Mouse (Mus musculus) heart, postnatal 0 days (tissue): ENCODE measurements around the gene Alg3. TPM values are rescaled to one million over a fixed set of nuclear protein-coding genes. Genes with fewer than 3 reads are reported as not detected.

Source experiments
- ATAC-seq: fragments of 200-750 bp; cut with Nextera tagmentation; 2 replicates; pipeline ENCODE4 v1.8.0; 2017; ENCODE audit warnings: low read depth, moderate number of reproducible peaks, moderate library complexity; ENCODE audit not compliant: insufficient read depth
- DNase-seq: peaks from one replicate; pipeline ENCODE4 v3.0.0-alpha.2; 2016; ENCODE audit warnings: low spot score
- H3K27ac ChIP-seq: fragments of 300-500 bp; sonication (generic); 2 replicates; pipeline ENCODE4 v1.5.1; 2014; ENCODE audit warnings: low read depth, mild to moderate bottlenecking
- H3K27me3 ChIP-seq: fragments of 300-500 bp; sonication (generic); 2 replicates; pipeline ENCODE4 v1.6.1; 2014; ENCODE audit warnings: low read length, mixed read lengths; ENCODE audit not compliant: control insufficient read depth, insufficient read depth
- H3K36me3 ChIP-seq: fragments of 300-500 bp; sonication (generic); replicated peaks from 2 replicates; pipeline ENCODE4 v1.6.1; 2014; ENCODE audit warnings: low read length, mixed read lengths; ENCODE audit not compliant: control insufficient read depth, insufficient read depth
- H3K4me1 ChIP-seq: fragments of 300-500 bp; sonication (generic); 2 replicates; pipeline ENCODE4 v1.6.1; 2014; ENCODE audit warnings: antibody characterized with exemption; ENCODE audit not compliant: control insufficient read depth, insufficient read depth
- H3K4me2 ChIP-seq: fragments of 300-500 bp; sonication (generic); 2 replicates; pipeline ENCODE4 v1.6.1; 2014; ENCODE audit warnings: low read depth, mild to moderate bottlenecking, low read length, moderate library complexity
- H3K4me3 ChIP-seq: fragments of 300-500 bp; sonication (generic); 2 replicates; pipeline ENCODE4 v1.5.1; 2014; ENCODE audit warnings: low read depth, low read length
- H3K9ac ChIP-seq: fragments of 300-500 bp; sonication (generic); replicated peaks from 2 replicates; pipeline ENCODE4 v1.6.1; 2014; ENCODE audit warnings: low read depth, low read length, mixed read lengths
- H3K9me3 ChIP-seq: fragments of 300-500 bp; sonication (generic); replicated peaks from 2 replicates; pipeline ENCODE4 v1.6.1; 2016; ENCODE audit warnings: low read length; ENCODE audit not compliant: control insufficient read depth
- CTCF ChIP-seq: IDR thresholded peaks from 2 replicates; pipeline ENCODE4 v1.5.1; 2016; ENCODE audit warnings: antibody characterized with exemption, control low read depth, low read depth
- EP300 ChIP-seq: IDR thresholded peaks from 2 replicates; pipeline ENCODE4 v1.6.1; 2016; ENCODE audit warnings: antibody characterized with exemption, low read depth
- WGBS: fragments of 180-500 bp; shearing (Covaris S2); extraction: QIAGEN DNeasy Blood & Tissue Kit; methylation state at CpG from one replicate; pipeline ENCODE4 v1.1.7; 2014; 5-methylcytosine and 5-hydroxymethylcytosine counted together
- polyA plus RNA-seq: library from polyadenylated mRNA; unstranded; fragments of >200 nt; fragmentation: Nextera tagmentation; extraction: Ambion mirVana; gene quantifications from 2 replicates; pipeline ENCODE4 v1.2.1, GENCODE M21; 2015
- total RNA-seq: library from RNA; depleted of rRNA; stranded (reverse); fragments of >200 nt; gene quantifications from 2 replicates; pipeline ENCODE4 v1.2.3, GENCODE M21; 2014; ENCODE audit warnings: low replicate concordance

Gene Alg3
- total and polyA plus RNA-seq, 2 experiments from 2014 or later = 20.2 to 21.6 TPM

DNA sequence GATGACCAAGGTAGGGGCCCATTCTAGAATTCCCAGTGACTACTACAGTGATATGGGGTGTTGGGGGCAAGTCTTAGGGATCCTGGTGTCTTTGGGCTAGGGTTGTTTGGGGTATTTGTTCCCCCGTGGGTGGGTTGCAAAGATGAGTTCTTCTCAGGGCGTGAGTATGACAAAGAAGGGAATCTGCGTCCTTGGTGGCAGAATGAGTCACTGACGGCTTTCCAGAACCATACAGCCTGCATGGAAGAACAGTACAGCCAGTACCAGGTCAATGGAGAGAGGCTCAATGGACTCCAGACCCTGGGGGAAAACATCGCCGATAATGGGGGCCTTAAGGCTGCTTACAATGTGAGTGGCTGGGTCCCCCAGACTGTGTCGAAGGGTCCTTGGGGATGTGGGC lies 32.4 kb upstream of the Alg3 start:
- no peak overlapping the region for H3K27ac ChIP-seq
- DNase-seq (no peak), ATAC-seq (no peak)
- no peaks in the 10 kb centered on the region for H3K27me3 ChIP-seq
- no peaks in the 10 kb centered on the region for H3K9me3 ChIP-seq
- H3K4me3 ChIP-seq = no peak overlapping the region
- H3K9ac ChIP-seq = no peak overlapping the region
- H3K4me2 ChIP-seq = no peak overlapping the region
- H3K4me1 ChIP-seq = no peaks in the 10 kb centered on the region
- TF ChIP-seq CTCF = no peak
- TF ChIP-seq EP300 = no peak
- H3K36me3 ChIP-seq = no peaks in the 10 kb centered on the region
- 79% methylated on average over 7 of the region's 7 CpGs for WGBS

DNA sequence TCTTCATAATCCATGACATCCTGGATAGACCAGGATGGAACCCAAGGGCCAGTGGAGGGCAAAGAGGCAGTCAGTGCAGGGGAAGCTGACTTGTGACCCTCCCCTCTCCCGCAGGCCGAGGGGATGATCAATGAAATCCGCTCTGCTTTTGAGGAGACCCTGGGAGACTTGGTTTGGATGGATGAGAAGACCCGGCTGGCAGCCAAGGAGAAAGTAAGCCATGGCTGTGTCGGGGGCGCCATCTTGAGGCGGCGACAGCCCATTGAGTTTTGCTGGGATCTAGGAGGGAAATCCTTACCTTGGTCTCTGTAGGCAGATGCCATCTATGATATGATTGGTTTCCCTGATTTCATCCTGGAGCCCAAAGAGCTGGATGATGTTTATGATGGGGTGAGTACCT lies 30.6 kb upstream of the Alg3 start:
- Histone ChIP-seq H3K4me2 (no peak overlapping the region), H3K36me3 (no peaks in the 10 kb centered on the region), H3K4me3 (no peak overlapping the region), H3K27me3 (no peaks in the 10 kb centered on the region), H3K27ac (no peak overlapping the region), H3K4me1 (no peaks in the 10 kb centered on the region), H3K9ac (no peak overlapping the region), H3K9me3 (no peaks in the 10 kb centered on the region)
- no peak for TF ChIP-seq EP300
- TF ChIP-seq CTCF = peak; percentile 62
- 3% methylated on average over 8 of the region's 8 CpGs for whole genome bisulfite sequencing
- DNase-seq (peak; percentile 25), ATAC-seq (no peak)

DNA sequence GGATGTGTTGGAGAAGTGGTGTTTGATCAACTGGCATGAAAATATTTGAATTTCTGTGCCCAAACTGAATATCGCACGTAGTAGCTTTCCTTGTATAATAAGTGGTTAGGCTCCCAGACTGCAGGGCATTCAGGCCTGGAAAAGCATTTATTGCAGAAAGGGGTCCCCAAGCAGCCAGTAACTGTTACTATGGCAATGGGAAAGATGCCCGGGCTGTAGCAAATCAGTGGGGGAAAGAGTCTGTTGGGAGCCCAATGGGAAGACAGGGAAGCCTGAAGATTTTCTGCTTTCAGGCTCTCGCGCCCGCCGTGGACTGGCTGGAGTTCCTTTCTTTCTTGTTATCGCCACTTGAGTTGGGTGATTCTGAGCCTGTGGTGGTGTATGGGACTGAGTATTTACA lies 26.8 kb upstream of the Alg3 start:
- H3K27ac ChIP-seq = no peak overlapping the region
- TF ChIP-seq EP300 (no peak), CTCF (no peak)
- no peak overlapping the region for H3K9ac ChIP-seq
- 77% methylated on average over 8 of the region's 8 CpGs for WGBS
- DNase-seq = no peak
- no peaks in the 10 kb centered on the region for H3K9me3 ChIP-seq
- no peaks in the 10 kb centered on the region for H3K27me3 ChIP-seq
- H3K4me1 ChIP-seq = no peaks in the 10 kb centered on the region
- ATAC-seq = no peak
- no peaks in the 10 kb centered on the region for H3K36me3 ChIP-seq
- no peak overlapping the region for H3K4me3 ChIP-seq
- H3K4me2 ChIP-seq = no peak overlapping the region

DNA sequence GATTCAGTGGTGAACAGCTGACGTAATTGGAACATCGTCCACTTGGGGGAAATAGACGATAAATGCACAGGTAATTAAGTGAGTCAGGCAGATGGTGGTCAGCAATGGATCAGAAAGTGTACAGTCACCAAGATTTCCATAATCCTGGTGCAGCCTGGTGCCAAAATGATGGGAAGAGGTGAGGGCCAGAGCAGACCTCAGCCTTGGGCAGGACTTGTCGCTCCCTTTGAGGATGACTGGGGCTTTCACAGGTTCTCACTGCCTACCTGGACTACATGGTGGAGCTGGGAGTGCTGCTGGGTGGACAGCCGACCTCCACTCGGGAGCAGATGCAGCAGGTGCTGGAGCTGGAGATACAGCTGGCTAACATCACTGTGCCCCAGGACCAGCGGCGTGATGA lies 25.9 kb upstream of the Alg3 start:
- WGBS = 57% methylated on average over 8 of the region's 8 CpGs
- H3K9ac ChIP-seq = no peak overlapping the region
- TF ChIP-seq CTCF (no peak), EP300 (no peak)
- no peak overlapping the region for H3K27ac ChIP-seq
- H3K27me3 ChIP-seq = no peaks in the 10 kb centered on the region
- no peaks in the 10 kb centered on the region for H3K9me3 ChIP-seq
- ATAC-seq (no peak), DNase-seq (no peak)
- no peaks in the 10 kb centered on the region for H3K36me3 ChIP-seq
- H3K4me2 ChIP-seq = no peak overlapping the region
- H3K4me1 ChIP-seq = no peaks in the 10 kb centered on the region
- no peak overlapping the region for H3K4me3 ChIP-seq

DNA sequence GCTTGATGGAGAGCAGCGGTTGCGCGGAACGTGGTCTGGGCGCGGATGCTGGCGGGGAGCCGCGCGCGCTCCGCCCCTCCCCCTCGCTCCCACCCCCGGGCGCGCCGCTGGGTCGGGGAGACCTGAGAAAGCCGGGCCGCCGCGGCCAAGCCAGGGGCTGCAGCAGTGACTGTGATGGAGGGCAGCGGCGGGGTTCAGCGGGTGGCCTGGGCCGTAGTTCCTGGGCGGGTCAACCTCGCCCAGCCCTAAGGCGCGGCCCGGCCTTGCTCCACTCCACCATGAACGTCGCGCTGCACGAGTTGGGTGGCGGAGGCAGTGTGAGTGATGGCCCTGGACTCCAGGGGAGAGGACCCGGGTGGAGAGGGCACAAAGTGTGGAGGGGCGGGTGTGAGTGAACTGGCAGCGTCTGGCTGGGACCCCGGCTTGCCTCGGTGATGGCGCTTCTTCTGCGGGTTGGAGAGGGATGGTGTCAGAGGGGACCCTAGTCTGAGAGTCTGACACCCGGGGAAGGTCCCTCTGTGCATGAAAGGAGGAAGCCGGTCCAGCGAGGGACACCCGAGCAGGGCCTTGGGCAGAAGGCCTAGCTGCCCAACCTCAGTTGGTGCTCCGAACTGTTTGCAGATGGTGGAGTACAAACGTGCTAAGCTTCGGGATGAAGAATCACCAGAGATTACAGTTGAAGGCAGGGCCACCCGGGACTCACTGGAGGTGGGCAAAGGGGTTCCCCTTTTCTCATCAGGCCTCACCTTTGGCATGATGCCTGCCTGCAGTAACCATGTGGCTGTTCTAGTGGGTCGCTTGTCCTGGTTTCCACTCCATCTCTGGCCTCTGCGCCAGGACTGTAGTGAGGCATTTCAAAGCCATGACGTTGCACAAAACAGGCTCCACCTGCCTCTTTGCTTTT lies 18.4 kb upstream of the Alg3 start, which contains the start of gene Ece2:
Ece2 (plus strand) TSS at position 98 of the 904 bp plus-strand sequence.
- Histone ChIP-seq H3K9ac (no peak within 1 kb of the TSS), H3K4me1 (peaks cover 3% of the 10 kb centered on the region; the same call in 1 of the 2 replicates), H3K9me3 (no peaks in the 10 kb centered on the region), H3K4me2 (peak within 1 kb of the TSS; percentile 81), H3K4me3 (peak within 1 kb of the TSS; percentile 52), H3K27me3 (peaks cover 28% of the 10 kb centered on the region), H3K36me3 (no peaks in the 10 kb centered on the region), H3K27ac (no peak within 1 kb of the TSS)
- DNase-seq = no peak
- WGBS = 10% methylated on average over 52 of the region's 54 CpGs
- TF ChIP-seq CTCF = no peak
- TF ChIP-seq EP300 = no peak
- ATAC-seq = no peak
